Mouse (Mus musculus) kidney, adult 2 months (tissue): Measurements from ENCODE around the gene Lce1m. TPM values are rescaled to one million over a fixed set of nuclear protein-coding genes. Genes with fewer than 3 reads are reported as not detected.
A peak's percentile ranks its signal among the peaks of the same experiment; 100 is the strongest.

Experiments used
- DNase-seq: peaks from one replicate; pipeline ENCODE4 v3.0.0; 2021
- H3K27ac ChIP-seq: fragments of 200-500 bp; 2 replicates; pipeline ENCODE4 v1.5.1; 2012; ENCODE audit warnings: low read depth, low read length, control low read depth, inconsistent platforms; ENCODE audit not compliant: insufficient read depth
- H3K27me3 ChIP-seq: fragments of 200-500 bp; replicated peaks from 2 replicates; pipeline ENCODE4 v1.6.1; 2012; ENCODE audit warnings: mild to moderate bottlenecking, moderate library complexity, low read length, inconsistent platforms; ENCODE audit not compliant: control insufficient read depth, insufficient read depth
- H3K36me3 ChIP-seq: fragments of 200-500 bp; 2 replicates; pipeline ENCODE4 v1.6.1; 2012; ENCODE audit warnings: mild to moderate bottlenecking, moderate library complexity, low read length, inconsistent platforms; ENCODE audit not compliant: control insufficient read depth, insufficient read depth
- H3K4me1 ChIP-seq: fragments of 200-500 bp; 2 replicates; pipeline ENCODE4 v1.6.1; 2011; ENCODE audit warnings: low read length; ENCODE audit not compliant: control insufficient read depth, insufficient read depth
- H3K4me3 ChIP-seq: fragments of 200-500 bp; 2 replicates; pipeline ENCODE4 v1.5.1; 2011; ENCODE audit warnings: mild to moderate bottlenecking, low read depth, low read length, control low read depth; ENCODE audit not compliant: insufficient read depth
- CTCF ChIP-seq: fragments of 200-500 bp; conservative IDR thresholded peaks from 2 replicates; pipeline ENCODE4 v1.5.1; 2011; ENCODE audit warnings: low read depth, mild to moderate bottlenecking, control low read depth, low read length, moderate library complexity, mixed read lengths; ENCODE audit not compliant: insufficient read depth, insufficient read length
- POLR2A ChIP-seq: fragments of 200-500 bp; IDR thresholded peaks from one replicate; pipeline ENCODE4 v1.6.1; 2011; ENCODE audit warnings: low read depth, low read length, control low read depth
- WGBS: fragments of 180-500 bp; shearing (Covaris S2); methylation state at CpG from one replicate; pipeline ENCODE4 v1.1.7; 2018; 5-methylcytosine and 5-hydroxymethylcytosine counted together
- polyA plus RNA-seq: library from polyadenylated mRNA; depleted of rRNA; stranded (reverse); fragments of >200 nt; gene quantifications from 2 replicates; pipeline ENCODE4 v1.2.3, GENCODE M21; 2012

Gene Lce1m
- polyA plus RNA-seq, 1 experiment, result not detected

DNA sequence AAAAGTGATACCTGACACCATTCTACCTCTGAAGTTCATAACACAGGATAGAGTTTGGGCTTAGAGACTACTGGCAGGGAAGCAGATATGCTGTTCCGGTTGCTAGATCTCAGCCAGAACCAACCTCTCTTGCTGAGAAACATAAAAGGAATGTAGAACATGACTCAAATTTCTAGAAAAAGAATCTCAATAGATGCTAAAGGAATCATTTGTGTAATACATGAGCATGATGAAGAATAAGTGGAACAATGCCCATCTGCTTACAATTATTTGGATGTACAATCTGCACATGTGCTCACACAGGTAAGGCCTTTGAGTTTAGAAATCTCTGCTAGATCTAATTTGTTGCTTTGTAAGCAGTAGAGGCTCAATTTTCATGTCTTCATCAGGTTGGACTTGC lies 2.3 kb upstream of the Lce1m start:
- WGBS, result 90% methylated on average over 1 of the region's 1 CpGs
- no peak for TF ChIP-seq CTCF
- no peak for TF ChIP-seq POLR2A
- H3K4me3 ChIP-seq, result no peak overlapping the region

DNA sequence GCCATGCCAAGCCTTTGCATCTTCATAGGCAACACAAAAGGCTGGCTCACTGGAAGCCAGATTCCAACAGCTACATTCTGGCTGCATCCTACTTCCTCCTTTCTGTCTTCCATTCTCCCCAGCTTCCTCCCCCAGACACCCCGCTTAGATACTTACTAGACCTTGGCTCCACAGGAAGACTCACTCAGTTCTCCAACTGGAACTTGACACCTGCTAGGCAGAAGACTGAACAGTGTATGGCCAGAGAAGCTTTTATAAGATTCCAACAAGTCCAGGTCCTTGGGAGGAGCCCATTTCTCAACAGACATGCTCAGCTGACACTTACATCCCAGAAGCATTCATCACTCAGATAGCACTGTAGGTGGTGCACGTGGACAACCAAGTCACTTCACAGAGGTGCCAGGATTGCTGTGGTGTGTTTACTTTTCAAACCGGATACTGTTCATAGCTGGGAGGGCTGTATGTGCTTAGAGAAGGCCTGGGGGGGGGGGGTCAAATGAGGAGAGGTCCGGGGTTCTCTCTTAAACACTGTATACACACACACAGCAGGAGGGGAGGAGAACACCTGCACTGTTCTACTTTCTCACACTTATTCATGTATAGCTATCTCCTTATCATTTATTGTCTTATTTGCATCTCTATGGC lies 3.3 kb downstream of the Lce1m start, which contains the start of gene Crct1:
Gene Crct1 (minus strand): TSS at position 228 of the 645 bp plus-strand sequence.
- Histone ChIP-seq H3K27ac (no peak within 1 kb of the TSS), H3K4me1 (no peaks in the 10 kb centered on the region), H3K27me3 (0 out of 2 replicates have a peak, but pooled peaks cover 2% of the 10 kb centered on the region), H3K36me3 (no peaks in the 10 kb centered on the region), H3K4me3 (peak within 1 kb of the TSS; percentile 29; the same call in 1 of the 2 replicates)
- TF ChIP-seq POLR2A, result no peak
- TF ChIP-seq CTCF, result no peak
- WGBS, result 35% methylated on average over 4 of the region's 4 CpGs
- DNase-seq, result no peak

More for the DNA sequence above, 2.3 kb upstream of the Lce1m start:
- Histone ChIP-seq H3K4me1 (no peaks in the 10 kb centered on the region), H3K27me3 (no peaks in the 10 kb centered on the region), H3K27ac (no peak overlapping the region), H3K36me3 (no peaks in the 10 kb centered on the region)
- no peak for DNase-seq

DNA sequence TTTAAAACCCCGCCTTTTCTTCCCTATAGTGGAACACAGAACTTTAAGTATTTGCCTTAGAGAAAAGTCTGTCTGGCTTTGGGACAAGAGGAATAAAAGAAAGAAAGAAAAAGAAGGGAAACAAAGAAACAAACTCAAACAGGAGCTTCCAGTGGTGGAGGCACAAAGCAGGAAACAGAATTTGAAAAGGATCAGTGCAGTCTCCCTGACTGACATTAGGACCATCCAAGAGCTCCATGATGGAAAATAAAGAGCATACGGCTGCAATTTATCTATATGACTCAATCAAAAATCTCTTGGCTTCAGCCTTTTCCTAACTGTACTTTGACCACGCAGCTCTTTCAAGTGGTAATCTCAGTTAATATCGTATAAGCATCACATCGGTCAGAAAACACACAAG lies 4.0 kb downstream of the Lce1m start:
- TF ChIP-seq POLR2A, result no peak
- TF ChIP-seq CTCF, result no peak
- no peak for DNase-seq
- no peak overlapping the region for H3K4me3 ChIP-seq

DNA sequence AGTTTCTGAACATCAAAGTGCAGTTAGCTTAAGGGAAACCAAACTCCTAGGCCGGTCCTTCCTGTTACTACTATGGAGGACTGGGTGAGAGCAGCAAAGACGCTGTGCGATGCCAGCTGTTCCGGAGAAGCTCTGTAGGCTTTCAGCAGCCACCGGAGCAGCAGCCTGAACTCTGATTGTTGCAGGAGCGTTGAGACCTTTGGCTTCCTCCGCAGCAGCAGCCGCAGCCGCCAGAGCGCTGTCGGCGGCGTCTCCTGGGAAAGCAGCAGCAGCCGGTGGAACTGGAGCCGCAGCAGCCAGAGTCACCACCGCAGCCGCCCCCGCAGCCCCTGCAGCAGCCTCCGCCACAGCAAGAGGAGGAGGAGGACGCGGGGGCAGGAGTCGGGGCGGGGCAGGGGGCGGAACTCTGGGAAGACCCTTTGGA lies 4.5 kb downstream of the Lce1m start:
- no peaks in the 10 kb centered on the region for H3K4me1 ChIP-seq
- 0 out of 2 replicates have a peak, but pooled peaks cover 2% of the 10 kb centered on the region for H3K27me3 ChIP-seq
- TF ChIP-seq POLR2A (no peak), CTCF (no peak)
- H3K36me3 ChIP-seq, result no peaks in the 10 kb centered on the region
- 1% methylated on average over 24 of the region's 24 CpGs for WGBS
- no peak overlapping the region for H3K27ac ChIP-seq
- peak; percentile 15 for DNase-seq
- H3K4me3 ChIP-seq, result peak overlapping the region; percentile 29; the same call in 1 of the 2 replicates

More for the DNA sequence above, 4.0 kb downstream of the Lce1m start:
- Histone ChIP-seq H3K27ac (no peak overlapping the region), H3K36me3 (no peaks in the 10 kb centered on the region), H3K4me1 (no peaks in the 10 kb centered on the region), H3K27me3 (0 out of 2 replicates have a peak, but pooled peaks cover 2% of the 10 kb centered on the region)
- WGBS, result 30% methylated on average over 5 of the region's 5 CpGs

DNA sequence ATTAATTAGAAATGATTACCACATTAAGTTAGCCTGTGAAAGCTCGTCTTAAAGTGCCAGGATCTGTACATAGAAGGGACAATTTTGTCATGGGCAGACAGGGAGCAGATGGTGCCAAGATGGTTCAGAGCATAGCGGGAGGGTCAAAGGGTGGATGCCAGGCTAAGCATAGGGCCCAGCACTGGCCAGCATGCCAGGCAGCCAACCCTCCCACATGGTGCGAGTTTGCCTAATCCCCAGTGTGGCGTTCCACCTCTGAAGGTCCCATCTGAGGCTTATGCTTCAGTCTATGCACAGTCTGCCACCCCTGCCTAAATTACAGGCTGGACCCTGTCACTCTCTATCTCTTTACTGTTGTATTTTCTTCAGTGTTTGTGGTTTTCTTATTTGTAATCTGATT lies 16.0 kb downstream of the Lce1m start:
- DNase-seq, result no peak
- TF ChIP-seq POLR2A (no peak), CTCF (no peak)
- H3K36me3 ChIP-seq, result no peaks in the 10 kb centered on the region
- no peaks in the 10 kb centered on the region for H3K4me1 ChIP-seq
- H3K27me3 ChIP-seq, result no peaks in the 10 kb centered on the region
- H3K27ac ChIP-seq, result no peak overlapping the region
- 69% methylated on average over 4 of the region's 4 CpGs for WGBS
- H3K4me3 ChIP-seq, result no peak overlapping the region

DNA sequence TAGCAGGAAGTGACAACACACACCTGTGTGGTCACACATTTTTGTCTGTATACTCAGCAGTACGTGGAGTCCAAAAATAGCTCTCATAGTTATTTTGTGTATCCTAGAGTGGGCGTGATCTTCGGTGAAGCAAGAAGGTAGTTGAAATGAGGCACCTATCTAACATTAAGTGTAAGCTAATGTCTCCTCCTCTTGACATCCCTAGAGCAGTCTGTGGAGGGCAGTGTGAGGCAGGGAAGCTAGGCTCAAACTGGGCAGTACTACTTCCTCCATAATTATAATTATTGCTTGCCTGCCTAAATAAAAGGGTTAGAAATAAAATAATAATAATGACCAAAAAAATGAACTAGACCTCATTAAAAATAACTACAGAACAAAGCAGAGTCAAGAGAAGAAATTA lies 18.2 kb downstream of the Lce1m start:
- Histone ChIP-seq H3K27me3 (no peaks in the 10 kb centered on the region), H3K27ac (no peak overlapping the region), H3K4me3 (no peak overlapping the region), H3K4me1 (no peaks in the 10 kb centered on the region), H3K36me3 (no peaks in the 10 kb centered on the region)
- 59% methylated on average over 3 of the region's 3 CpGs for WGBS
- no peak for DNase-seq
- no peak for TF ChIP-seq POLR2A
- no peak for TF ChIP-seq CTCF

DNA sequence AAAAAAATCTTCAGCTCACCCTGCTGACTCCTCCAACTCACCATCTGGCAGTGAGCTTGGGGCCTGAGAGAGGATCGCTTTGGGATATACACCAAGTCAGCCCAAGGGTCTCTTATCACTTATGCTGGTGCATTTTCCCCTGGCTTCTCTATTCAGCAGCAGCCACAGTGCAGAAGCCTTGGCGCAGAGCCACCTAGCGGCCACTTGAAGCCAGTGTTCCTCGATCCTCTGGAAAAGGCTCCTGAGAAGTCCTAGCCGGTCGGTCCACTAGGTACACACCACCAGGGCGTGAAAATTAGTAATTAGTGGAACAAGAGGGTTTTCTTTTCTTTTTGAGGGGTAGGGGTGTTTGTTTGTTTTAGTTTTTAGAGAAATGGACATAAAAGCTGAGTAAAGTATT lies 20.2 kb downstream of the Lce1m start:
- H3K4me1 ChIP-seq, result no peaks in the 10 kb centered on the region
- H3K27me3 ChIP-seq, result no peaks in the 10 kb centered on the region
- no peaks in the 10 kb centered on the region for H3K36me3 ChIP-seq
- peak; percentile 68 for DNase-seq
- 4% methylated on average over 7 of the region's 7 CpGs for WGBS
- TF ChIP-seq POLR2A (no peak), CTCF (peak; percentile 75)
- no peak overlapping the region for H3K27ac ChIP-seq
- H3K4me3 ChIP-seq, result no peak overlapping the region

DNA sequence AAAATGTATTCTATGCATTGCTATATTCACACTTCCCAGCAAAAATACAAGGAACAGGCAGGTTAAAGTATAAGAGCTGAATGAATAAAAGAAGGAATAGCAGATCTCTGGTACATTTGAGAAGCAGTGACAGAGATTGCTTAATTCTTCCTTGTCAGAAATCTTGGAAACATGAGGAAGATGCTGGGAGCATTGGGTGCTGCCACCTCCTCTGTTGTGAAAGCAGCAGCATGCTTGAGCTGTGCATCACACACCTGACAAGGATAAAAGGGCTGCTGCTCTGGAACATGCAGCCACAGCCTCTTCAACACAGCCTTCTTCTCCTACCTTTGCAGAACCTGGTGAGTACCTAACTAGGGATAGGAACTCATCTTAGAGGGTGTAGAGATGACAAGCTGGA lies 26.9 kb downstream of the Lce1m start, which contains the start of gene Lce3f:
Gene Lce3f (plus strand): TSS at position 301 of the 400 bp plus-strand sequence.
- Histone ChIP-seq H3K27me3 (no peaks in the 10 kb centered on the region), H3K36me3 (no peaks in the 10 kb centered on the region), H3K4me3 (no peak within 1 kb of the TSS), H3K27ac (no peak within 1 kb of the TSS), H3K4me1 (no peaks in the 10 kb centered on the region)
- DNase-seq, result no peak
- TF ChIP-seq CTCF, result no peak
- TF ChIP-seq POLR2A, result no peak
